Mouse (Mus musculus): Measurements from ENCODE around the gene Lrrc2.

DNA sequence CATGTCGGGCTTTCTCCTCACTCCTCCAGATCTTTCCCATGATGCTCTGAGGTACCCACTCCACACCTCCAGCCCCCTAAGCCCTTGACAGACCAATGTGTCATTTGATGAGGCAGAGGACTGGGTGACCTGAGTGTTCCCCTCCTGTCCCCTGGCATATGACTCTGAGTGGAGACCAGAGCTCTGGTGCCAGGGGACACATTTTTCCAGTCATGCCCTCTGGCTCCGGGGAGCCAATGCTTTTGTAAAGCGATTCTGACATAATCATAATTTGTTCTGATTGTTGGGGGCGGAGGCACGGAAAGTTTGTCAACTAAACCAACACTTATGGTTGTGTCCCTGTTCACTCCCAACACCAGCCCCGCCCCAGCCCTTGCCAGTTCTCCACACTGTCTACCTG, 4.6 kb downstream of the Lrrc2 start:
- TF ChIP-seq CTCF (IDR thresholded peaks at IDR 0.05; ENCODE audit: low read depth, low read length) (no peak), POLR2A (IDR thresholded peaks at IDR 0.05; ENCODE audit: borderline replicate concordance, low read depth, low read length) (no peak)
